Mouse (Mus musculus): ENCODE results near the gene Cacna2d4. TPM values are rescaled to one million over a fixed set of nuclear protein-coding genes. Genes with fewer than 3 reads are reported as not detected.

Gene Cacna2d4
- total RNA-seq, 2 experiments from 2014 or later = 0.82 to 0.97 TPM

DNA sequence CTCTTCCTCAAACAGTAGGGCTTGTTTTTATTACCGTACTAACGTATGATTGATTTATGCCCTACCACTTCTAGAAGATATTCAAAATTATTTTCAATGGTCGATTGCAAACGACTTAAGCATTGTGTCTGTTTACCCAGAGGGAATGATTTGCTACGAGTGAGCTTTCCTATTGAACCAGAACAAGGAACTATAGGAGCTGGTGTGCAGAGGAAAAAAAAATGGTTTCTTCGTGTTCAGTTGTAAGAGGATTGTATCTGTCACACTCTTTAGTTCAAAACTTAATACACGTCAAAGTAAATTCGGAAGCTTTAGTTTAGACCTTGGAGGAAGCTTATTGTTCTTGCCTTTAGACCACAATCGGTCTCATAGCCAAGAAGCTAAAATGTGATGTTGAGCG is 152.8 kb downstream of the Cacna2d4 start:
- DNase-seq = no peak

GRCm38 (mm10) chr6:119390728-119391127 is 154.4 kb downstream of the Cacna2d4 start:
- DNase-seq = no peak

GRCm38 (mm10) chr6:119392836-119393235 is 156.5 kb downstream of the Cacna2d4 start:
- no peak for DNase-seq

DNA sequence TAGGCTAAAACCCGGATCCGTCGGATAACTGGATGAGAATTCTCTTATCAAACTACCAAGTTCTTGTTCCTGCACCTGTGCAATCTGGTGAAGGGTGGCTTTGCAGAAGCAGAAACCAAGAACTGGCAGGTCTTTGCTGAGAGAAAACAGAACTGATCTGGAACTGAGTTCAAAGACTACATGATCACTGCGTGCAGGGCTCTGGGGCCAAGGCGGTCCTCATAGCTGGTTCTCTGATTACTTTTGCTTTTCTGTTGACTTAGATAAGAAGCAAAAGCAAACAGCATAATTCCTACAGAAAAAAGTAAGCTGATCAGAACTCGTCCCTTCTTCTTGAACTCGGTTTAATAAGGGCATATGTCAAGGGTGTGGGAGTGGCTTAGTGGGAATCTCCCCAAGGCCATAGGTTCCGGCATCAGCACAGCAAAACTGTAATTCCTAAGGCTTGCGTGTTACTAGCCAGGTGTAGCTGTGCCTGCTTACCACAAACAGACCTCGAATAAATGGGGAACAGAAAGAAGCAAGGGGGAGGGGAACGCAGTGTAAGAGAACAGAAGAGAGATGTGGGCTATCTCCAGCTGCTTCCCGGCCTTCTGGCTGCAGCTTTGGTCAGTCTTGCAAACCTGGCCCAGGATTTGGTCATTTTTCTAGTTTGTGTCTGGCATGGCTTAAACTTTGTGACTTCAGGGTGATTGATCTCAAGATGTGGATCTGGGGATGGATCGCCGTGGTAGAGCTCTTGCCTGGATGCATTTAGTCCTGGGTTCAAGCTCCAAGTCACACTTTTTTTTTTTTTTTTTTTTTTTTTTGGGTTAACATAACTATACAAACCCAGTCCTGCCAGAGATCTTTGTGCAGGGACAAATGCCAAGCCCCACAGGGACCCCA is 159.3 kb downstream of the Cacna2d4 start:
- DNase-seq = no peak

DNA sequence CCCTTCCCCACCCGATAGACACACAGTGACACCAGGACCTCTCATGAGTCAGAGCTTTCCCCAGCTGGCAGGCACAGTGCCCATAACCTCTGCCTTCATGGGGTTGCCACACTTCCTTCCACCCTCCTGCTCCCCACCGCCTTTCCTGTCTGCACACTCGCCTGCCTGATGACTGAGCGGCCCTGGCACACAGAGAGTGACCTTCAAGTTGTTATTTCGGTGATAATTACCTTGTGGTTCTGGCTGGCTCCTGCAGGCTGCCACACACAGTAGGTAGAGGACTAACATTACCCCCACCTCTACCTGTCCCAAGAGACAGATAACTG is 159.9 kb downstream of the Cacna2d4 start:
- peak; percentile 29 for DNase-seq

- DNase-seq = no peak
Observed at GRCm38 (mm10) chr6:119399371-119399770, 163.0 kb downstream of the Cacna2d4 start.

- DNase-seq = no peak
Observed at GRCm38 (mm10) chr6:119400649-119401048, 164.3 kb downstream of the Cacna2d4 start.

GRCm38 (mm10) chr6:119401545-119402304 is 165.4 kb downstream of the Cacna2d4 start:
- no peak for DNase-seq

Other genes starting within 250 kb of the Cacna2d4 start
- gene Dcp1b, start 61.3 kb upstream of the Cacna2d4 start, total RNA-seq (2021) = 1 to 10 TPM; 5.1 to 7.4 TPM
- 1 to 10 TPM; 5.2 to 7.3 TPM for gene Cacna1c, start 40.1 kb upstream of the Cacna2d4 start, total RNA-seq (2021)
- under 1 TPM; 0.16 to 0.31 TPM for gene Lrtm2, start 94.2 kb downstream of the Cacna2d4 start, total RNA-seq (2021)
- gene Adipor2, start 181.2 kb downstream of the Cacna2d4 start, total RNA-seq (2021) = 10 to 100 TPM; 55.7 to 56.2 TPM
- gene Fbxl14, start 243.1 kb downstream of the Cacna2d4 start, total RNA-seq (2021) = 10 to 100 TPM; 12.5 to 14.1 TPM

Data from gastrocnemius, postnatal 10 days (tissue).